Mouse (Mus musculus) gastrocnemius, postnatal 14 days (tissue): ENCODE measurements at regions not wholly inside any gene's neighbourhood (a gene's known extent, or its start where the extent isn't known, plus 50 kb on each side); places are given as distances from the start of the nearest gene placed in this dataset.

ENCODE experiments used
- DNase-seq: peaks from one replicate; pipeline ENCODE4 v3.0.0; 2021; ENCODE audit warnings: mixed read lengths
- intact Hi-C: fragments of 180-260 bp; cut with DNase I; formaldehyde crosslinking; loops from one replicate; pipeline ENCODE4 v1.15.1; 2025; ENCODE audit warnings: low total_unique reads

DNA sequence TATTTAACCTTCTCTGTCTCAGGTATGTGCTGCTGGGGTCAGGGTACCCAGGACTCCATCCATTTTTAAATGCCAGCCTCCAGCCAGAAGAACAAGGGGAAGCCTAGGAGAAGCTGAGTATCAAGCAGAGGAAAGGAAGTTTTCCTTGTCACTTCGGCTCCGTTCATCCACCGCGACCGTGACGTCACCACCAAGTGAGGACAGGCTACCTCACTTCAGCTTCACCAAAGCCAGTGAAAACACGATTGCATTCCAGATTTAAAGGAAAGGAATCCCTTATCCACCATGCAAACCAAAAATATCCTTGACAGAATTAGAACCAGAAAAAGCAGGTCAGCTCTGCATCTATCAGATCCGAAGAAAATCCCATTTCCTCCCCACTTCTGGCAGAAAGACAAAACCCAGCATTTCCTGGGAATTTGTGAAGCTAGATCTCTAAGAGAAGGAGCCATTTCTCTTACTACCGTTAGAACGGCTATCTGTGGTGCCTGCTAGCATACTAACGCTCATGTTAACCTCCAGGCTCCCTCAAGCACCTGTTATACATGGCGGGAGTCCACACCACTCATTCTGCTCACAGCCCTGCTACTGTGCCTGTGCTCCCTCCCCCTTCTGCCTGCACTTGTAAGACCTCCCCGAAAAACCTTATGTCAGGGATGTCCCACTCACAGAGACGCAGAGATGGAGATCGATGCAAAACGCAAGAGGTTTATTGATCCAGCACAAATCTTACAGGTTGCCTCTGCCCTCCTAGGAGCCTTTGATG is 133.4 kb downstream of the Qrsl1 start:
- DNase-seq, result no peak
- intact Hi-C loops, result no loop called here

- intact Hi-C loops, result no loop called here
- DNase-seq, result no peak
Observed at GRCm38 (mm10) chr10:43769026-43769425, 132.5 kb downstream of the Qrsl1 start.

- intact Hi-C loops, result no loop called here
- DNase-seq, result no peak
Observed at GRCm38 (mm10) chr10:43775807-43776206, 125.7 kb downstream of the Qrsl1 start.

- intact Hi-C loops, result no loop called here
- no peak for DNase-seq
Observed at GRCm38 (mm10) chr10:43777612-43778600, 123.6 kb downstream of the Qrsl1 start.

- no peak for DNase-seq
- intact Hi-C loops, result no loop called here
Observed at GRCm38 (mm10) chr10:43780571-43780970, 121.0 kb downstream of the Qrsl1 start.

GRCm38 (mm10) chr10:43783304-43783703 is 118.2 kb downstream of the Qrsl1 start:
- DNase-seq, result no peak
- intact Hi-C loops, result no loop called here

- intact Hi-C loops, result no loop called here
- no peak for DNase-seq
Observed at GRCm38 (mm10) chr10:43790780-43791179, 110.8 kb downstream of the Qrsl1 start.

GRCm38 (mm10) chr10:43791525-43792021 is 110.0 kb downstream of the Qrsl1 start:
- intact Hi-C loops, result no loop called here
- DNase-seq, result no peak

- intact Hi-C loops, result no loop called here
- DNase-seq, result no peak
Observed at GRCm38 (mm10) chr10:43792618-43793017, 108.9 kb downstream of the Qrsl1 start.

- no peak for DNase-seq
- intact Hi-C loops, result no loop called here
Observed at GRCm38 (mm10) chr10:43794587-43794986, 107.0 kb downstream of the Qrsl1 start.

DNA sequence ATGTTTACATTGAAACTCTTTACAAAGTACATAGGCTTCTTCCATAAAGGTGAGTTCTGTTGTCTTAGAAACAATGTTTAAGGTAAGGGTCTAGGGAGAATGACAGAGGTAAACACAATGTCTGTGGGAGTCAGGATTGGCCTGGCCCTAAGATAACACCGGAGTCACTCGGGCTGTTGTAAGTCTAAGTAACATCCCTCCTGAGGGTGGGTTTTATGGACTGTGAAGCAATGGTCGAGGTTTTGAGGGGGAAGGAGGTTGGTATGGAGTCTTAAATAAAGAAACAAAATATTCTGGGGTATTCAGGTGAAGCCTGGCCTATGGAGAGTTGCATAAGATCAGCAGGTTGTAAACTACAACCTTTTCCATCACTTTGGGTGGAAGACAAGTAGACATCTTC is 101.5 kb downstream of the Qrsl1 start:
- no peak for DNase-seq
- intact Hi-C loops, result no loop called here

DNA sequence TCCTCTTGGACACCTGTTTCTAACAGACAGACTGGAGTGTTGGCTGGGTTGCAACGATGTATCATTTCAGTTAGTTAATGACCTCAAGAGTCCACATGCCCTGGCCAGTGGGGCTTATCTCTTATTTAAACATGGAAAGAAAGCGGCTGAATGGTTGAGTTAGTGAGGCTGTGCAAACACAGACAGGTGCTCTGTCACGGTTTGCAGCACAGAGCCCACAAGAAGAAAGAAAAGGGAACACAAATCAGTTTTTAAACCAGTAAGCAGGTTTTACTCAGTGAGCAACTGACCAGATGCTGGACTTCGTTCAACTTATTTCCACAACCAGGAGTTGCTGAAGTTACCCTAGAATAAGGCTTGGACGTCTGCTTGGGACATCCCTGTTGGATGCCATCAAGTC is 86.3 kb downstream of the Qrsl1 start:
- no peak for DNase-seq
- intact Hi-C loops, result no loop called here

GRCm38 (mm10) chr10:43817522-43818198 is 83.9 kb downstream of the Qrsl1 start:
- intact Hi-C loops, result no loop called here
- no peak for DNase-seq

- intact Hi-C loops, result no loop called here
Observed at GRCm38 (mm10) chr10:43818623-43819022, 82.9 kb downstream of the Qrsl1 start.

DNA sequence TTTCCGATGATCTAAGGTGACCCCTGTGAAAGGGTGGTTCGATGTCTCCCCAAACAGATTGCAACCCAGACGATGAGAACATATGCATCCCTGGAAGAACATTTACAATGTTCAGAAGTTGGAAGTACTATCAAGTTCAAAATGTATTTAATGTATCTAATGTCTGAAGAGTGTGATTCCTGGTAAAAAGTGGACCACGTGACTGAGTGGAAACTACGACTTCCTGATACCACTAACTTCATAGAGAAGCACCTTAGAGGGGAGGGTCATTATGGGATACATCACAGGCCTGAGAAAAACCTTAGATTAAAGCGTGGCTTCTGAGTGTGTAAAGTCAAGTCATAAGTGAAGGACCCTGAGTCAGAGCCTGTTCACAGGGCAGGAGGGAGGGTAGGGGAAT is 82.1 kb downstream of the Qrsl1 start:
- intact Hi-C loops, result no loop called here
- DNase-seq, result no peak

More at GRCm38 (mm10) chr10:43818623-43819022, 82.9 kb downstream of the Qrsl1 start:
- DNase-seq, result no peak

DNA sequence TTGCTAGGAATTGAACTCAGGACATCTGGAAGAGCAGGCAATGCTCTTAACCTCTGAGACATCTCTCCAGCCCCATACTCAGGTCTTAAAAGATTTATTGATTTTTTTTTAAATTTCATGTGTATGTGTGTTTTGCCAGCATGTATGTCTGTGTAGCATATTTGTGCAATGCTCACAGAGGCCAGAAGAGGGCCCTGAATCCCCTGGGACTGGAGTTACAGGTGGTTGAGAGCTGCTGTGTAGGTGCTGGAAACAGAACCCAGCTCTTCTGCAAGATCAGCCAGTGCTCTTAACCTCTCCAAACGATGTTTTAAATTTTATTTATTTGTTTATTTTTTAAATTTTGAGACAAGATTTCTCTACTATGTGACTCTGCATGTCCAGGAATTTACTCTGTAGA is 78.9 kb downstream of the Qrsl1 start:
- intact Hi-C loops, result no loop called here
- DNase-seq, result no peak

GRCm38 (mm10) chr10:43824009-43824408 is 77.5 kb downstream of the Qrsl1 start:
- intact Hi-C loops, result no loop called here
- DNase-seq, result no peak
